Mouse (Mus musculus): ENCODE measurements around the gene Gtsf1l.
"Not testable (repeated sequence)": the region's sequence is repeated elsewhere in the genome, so short reads cannot be mapped to it uniquely, and the experiment has no call there.

The Gtsf1l gene

GRCm38 (mm10) chr2:163085047-163085446 lies 2.6 kb downstream of the Gtsf1l start:
- no peak for DNase-seq (ENCODE audit: low read depth)

- DNase-seq (ENCODE audit: low read depth) = no peak
Measured at GRCm38 (mm10) chr2:163084519-163084918, 3.1 kb downstream of the Gtsf1l start.

GRCm38 (mm10) chr2:163082591-163082990 lies 5.1 kb downstream of the Gtsf1l start:
- no peak for DNase-seq (ENCODE audit: low read depth)

- no peak for DNase-seq (ENCODE audit: low read depth)
Measured at GRCm38 (mm10) chr2:163079041-163079440, 8.6 kb downstream of the Gtsf1l start.

DNA sequence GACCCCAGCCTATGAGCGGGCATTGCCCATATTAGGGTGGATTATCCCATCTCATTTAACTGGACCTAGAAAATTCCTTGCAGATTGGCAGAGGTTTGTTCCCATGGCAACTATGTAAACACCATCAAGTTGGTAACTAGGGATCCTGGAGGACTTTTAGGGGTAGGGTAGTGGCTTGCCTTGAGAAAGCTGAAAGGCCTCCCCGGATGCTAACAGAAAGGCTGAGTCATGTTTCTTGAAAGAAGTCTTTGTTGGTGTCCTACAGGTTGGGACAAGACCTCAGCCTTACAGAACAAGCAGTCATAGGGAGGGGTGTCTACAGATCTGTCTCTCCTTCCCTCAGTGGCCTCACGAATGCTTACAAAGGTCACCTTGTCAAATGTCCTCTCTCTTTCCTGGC lies 12.4 kb downstream of the Gtsf1l start:
- no peak for DNase-seq (ENCODE audit: low read depth)

DNA sequence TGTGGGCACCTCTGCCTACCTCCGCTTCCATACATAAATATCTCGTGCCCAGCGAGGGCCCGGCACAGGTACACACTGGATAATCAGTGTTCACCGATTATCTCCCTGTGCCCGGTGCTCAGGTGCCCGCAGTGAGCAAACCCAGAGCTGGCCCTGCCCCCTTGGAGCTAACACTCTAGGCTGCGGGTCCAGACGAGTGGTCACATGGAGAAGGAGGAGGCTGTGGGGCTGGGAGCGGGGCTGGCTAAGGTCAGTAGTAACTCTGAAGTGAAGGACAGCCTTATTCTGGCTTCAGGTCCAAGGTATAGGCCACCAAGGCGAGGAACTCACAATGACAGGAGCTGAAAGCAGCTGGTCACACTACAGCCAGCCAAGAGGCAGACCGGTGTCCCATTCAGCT lies 12.8 kb downstream of the Gtsf1l start:
- no peak for DNase-seq (ENCODE audit: low read depth)

- DNase-seq (ENCODE audit: low read depth) = no peak
Measured at GRCm38 (mm10) chr2:163074006-163074405, 13.6 kb downstream of the Gtsf1l start.

GRCm38 (mm10) chr2:163073023-163073757 lies 14.5 kb downstream of the Gtsf1l start:
- DNase-seq (ENCODE audit: low read depth) = no peak

DNA sequence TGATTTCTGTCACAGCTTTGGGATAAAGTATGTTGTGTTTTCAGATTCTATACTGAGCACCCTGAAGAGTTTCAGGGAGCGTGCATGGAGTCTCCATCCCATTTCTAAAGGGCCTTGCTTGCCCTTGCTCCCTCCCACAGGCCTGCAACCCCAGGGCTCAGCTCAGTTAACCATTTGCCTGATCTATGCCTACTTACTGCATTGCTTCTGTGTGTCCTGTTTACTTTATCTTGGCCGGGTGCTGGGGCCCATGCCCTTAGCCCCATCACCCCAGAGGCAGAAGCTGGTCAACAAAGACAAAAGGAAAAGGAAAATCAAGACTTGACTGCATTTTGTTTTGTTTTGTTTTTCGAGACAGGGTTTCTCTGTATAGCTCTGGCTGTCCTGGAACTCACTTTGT lies 16.1 kb downstream of the Gtsf1l start:
- DNase-seq (ENCODE audit: low read depth) = no peak

- DNase-seq (ENCODE audit: low read depth) = no peak
Measured at GRCm38 (mm10) chr2:163070213-163070612, 17.4 kb downstream of the Gtsf1l start.

- no peak for DNase-seq (ENCODE audit: low read depth)
Measured at GRCm38 (mm10) chr2:163067233-163067632, 20.4 kb downstream of the Gtsf1l start.

DNA sequence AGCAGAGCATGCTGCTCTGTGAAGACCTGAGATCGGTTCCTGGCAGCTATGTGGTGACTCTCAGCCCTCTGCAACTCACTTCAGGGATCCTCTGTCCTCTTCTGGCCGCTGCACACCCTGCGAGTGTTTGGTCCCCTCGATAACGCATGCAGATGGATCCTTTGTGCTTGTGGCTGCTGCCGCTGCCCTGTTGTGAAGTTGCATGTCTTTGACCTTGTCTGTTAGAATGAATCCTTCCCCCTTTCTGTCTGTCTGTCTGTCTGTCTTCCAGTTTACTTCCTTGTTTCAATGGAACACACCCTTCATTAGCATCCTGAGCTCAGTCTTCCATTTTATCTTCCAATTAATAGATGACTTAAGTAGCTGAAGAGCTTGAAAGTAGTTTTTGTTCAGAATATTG lies 21.3 kb downstream of the Gtsf1l start:
- no peak for DNase-seq (ENCODE audit: low read depth)

- DNase-seq (ENCODE audit: low read depth) = no peak
Measured at GRCm38 (mm10) chr2:163062119-163062508, 25.5 kb downstream of the Gtsf1l start.

- DNase-seq (ENCODE audit: low read depth) = no peak
Measured at GRCm38 (mm10) chr2:163061203-163062118, 26.2 kb downstream of the Gtsf1l start.

DNA sequence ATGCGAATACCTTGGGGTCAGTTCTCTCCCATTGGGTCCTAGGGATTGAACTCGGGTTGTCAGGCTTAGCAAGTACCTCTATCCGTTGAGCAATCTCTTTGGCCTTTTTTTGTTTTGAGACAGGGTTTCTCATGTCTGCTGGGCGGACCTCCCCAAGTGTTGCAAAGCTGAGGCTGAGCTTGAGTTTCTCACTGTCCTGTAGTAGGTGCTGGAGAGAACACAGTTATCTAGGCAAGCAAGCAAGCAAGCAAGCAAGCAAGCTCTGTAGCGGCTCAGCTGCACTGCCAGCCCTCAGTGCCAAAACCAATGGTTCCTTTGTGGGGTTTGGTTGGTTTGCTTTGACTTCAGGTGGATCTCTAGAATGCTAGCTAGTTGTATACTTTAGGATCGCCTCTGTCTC lies 27.0 kb downstream of the Gtsf1l start:
- no peak for DNase-seq (ENCODE audit: low read depth)

DNA sequence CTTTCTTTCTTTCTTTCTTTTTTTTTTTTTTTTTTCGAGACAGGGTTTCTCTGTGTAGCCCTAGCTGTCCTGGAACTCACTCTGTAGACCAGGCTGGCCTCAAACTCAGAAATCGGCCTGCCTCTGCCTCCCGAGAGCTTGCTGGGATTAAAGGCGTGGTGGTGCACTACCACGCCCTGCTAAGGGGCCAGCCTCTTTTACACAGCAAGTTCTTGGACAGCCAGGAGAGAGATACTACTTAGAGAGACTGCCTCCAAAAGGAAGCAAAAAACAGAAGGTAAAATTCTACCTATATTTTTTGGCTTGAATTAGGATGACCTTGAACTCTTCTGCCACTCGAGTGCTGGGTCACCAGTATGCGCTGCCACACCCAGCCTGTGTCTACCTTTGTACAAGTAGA lies 28.7 kb downstream of the Gtsf1l start:
- DNase-seq (ENCODE audit: low read depth) = not testable (repeated sequence)

DNA sequence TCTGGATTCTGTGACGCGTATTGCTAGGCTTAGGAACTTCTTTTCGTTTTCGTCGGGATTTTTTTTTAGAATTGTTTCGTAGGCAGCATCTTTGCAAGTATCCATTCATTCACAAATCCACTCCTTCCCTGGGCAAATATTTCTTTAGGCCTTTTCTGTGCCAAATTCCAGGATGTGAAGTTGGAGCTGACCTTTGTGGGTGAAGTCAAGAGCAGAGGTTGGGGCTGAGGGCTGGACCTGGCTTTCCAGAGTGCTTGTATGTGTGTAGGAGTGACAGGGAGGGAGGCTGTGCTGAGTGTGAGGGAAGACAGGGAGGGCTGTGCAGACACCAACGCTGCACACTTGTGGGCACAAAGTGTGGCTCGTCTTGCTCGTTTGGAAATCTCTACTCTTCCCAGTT lies 31.1 kb downstream of the Gtsf1l start:
- DNase-seq (ENCODE audit: low read depth) = no peak

DNA sequence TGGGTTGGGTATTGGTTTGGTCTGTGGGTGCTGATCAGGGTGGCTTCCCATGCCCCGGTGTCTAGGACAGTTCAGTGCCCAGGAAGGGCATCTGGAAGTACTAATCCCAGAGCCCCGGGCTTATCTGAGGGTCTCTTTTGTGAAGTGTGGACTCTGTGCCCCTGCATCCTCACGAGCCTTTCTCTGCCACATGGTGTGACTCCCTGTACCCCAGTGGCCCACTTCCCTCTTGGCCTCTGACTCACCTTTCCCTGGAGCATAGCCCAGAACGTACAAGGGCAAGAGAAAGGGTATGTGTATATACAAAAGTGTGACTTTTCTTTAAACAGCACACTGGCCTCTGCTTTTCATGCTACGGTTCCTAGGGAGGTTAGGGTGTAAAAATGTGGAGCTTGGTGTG lies 31.9 kb downstream of the Gtsf1l start:
- no peak for DNase-seq (ENCODE audit: low read depth)

- DNase-seq (ENCODE audit: low read depth) = peak; percentile 32
Measured at GRCm38 (mm10) chr2:163054891-163055494, 32.7 kb downstream of the Gtsf1l start.

DNA sequence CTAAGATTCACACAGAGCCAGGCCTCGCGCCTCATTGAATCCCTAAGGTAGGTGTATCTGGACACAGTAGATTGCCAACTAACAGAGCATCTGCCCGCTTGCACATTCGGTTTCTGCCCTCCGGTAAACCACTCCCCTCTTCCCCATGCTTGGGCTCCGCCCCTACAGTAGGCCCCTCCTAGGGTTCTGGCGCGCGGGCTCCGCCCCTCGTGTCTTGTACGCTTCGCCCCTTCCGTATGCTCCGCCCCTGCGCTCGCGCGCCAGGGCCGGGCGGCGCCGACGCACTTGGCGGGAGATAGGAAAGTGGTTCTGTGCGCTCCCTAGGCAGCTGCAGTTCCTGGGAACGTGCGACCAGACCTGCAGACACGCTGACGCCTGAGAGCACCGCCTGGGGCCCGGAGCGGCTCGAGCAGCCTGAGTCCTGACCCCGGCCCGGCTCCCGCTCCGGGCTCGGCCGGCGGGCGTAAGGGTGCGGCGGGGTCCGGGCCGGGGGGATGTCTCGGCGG lies 33.3 kb downstream of the Gtsf1l start, which contains the start of gene Mybl2:
Gene Mybl2, plus strand, starts transcription at position 353 of the 506 bp plus-strand sequence.
- DNase-seq (ENCODE audit: low read depth) = peak; percentile 96

GRCm38 (mm10) chr2:163052826-163053225 lies 34.8 kb downstream of the Gtsf1l start:
- no peak for DNase-seq (ENCODE audit: low read depth)

DNA sequence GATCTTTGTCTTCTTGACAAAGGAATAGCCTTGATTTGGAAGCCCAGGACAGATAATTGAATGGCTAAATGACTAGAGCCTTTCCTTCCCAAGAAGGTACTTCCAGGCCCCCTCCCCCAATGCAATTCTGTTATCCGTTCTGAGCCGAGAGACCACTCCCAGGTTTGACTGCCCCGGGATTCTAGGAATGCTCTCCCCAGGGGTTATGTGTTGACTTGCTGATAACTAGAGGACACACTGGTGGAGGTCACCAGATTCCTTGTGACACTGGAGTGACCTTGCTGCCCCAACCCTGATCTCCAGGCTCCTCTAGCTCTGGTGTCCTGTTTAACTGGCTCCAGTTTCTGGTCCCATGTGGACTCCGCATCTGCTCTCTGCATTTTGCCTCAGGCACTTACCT lies 35.6 kb downstream of the Gtsf1l start:
- no peak for DNase-seq (ENCODE audit: low read depth)

GRCm38 (mm10) chr2:163051691-163052090 lies 36.0 kb downstream of the Gtsf1l start:
- no peak for DNase-seq (ENCODE audit: low read depth)
